Mouse (Mus musculus) monocyte, adult 5-6 weeks (primary cell): ENCODE data around the gene Jrkl. TPM values are rescaled to one million over a fixed set of nuclear protein-coding genes. Genes with fewer than 3 reads are reported as not detected.

Experiments used
- ATAC-seq: fragments of 153-309, 156-312 bp; replicated peaks from 2 replicates; pipeline ENCODE4 v1.8.0; 2017; ENCODE audit warnings: mild to moderate bottlenecking; ENCODE audit not compliant: low TSS enrichment, insufficient number of reproducible peaks, severe bottlenecking, poor library complexity, low FRiP score
- total RNA-seq: library from RNA; stranded (forward); fragments of 200-1000, 200-491, 200-594 nt; gene quantifications from 3 replicates; pipeline ENCODE4 v1.2.3, GENCODE M21; 2017

Jrkl gene
- 12.9 to 22.4 TPM (median 21.7 TPM) in 3 replicates for total RNA-seq

DNA sequence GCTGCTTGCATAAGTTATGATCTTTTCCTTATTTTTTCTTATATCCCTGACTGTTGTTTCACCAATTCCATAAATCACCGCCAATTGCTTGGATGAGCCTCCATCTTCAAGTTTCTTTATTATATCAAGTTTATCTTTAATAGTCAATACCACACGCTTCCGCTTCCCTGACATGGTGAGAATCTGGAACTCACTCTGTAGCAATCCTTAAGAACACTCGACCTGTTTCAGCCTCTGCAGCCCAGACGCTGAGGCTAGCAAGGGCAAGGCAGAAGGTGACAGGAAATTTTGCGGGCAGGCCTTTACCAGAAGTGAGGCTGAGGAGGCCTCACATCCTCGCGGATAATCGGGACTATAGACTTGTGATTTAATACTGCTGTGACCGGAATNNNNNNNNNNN lies at the start of gene Jrkl:
Jrkl (minus strand) TSS at position 349 of the 400 bp plus-strand sequence.
- ATAC-seq: peak; percentile 53

DNA sequence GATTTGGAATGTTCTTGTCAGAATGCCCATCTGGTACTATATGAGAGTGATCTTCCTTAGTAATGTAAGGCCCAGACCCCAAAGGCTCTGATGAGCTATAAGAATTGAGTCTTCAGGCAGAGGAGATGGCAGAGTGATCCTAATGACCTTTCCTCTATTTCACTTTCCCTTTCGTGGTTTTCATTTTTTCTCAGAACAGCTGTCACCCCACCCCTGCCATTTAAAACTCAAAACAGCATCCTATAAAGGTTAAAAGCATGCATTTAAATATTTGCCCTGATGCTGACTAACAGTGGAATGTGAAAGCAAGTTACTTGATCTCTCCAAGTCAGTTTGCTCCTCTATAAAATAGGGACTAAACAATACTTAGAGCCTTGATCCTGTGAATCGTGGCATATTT lies 41.9 kb upstream of the Jrkl start:
- no peak; the same call in 1 of the 2 replicates for ATAC-seq

DNA sequence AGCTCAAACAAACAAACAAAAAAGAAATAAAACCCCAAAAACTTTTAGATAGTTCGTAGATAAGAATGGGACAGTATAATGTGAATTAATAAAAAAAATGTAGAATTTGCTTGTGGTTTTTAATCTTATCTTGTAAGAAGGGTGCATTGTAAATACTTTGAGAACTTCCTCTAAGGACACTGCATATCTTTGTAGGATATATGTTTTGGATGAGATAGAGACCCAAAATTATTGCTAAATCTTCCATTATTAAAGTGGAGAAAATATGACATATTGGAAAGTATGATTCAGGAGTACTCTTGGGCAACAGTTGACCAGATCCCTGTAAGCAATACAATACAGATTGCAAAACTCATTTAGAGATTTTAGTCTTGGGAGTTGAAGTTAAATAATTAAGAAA lies 27.6 kb upstream of the Jrkl start:
- no peak for ATAC-seq

DNA sequence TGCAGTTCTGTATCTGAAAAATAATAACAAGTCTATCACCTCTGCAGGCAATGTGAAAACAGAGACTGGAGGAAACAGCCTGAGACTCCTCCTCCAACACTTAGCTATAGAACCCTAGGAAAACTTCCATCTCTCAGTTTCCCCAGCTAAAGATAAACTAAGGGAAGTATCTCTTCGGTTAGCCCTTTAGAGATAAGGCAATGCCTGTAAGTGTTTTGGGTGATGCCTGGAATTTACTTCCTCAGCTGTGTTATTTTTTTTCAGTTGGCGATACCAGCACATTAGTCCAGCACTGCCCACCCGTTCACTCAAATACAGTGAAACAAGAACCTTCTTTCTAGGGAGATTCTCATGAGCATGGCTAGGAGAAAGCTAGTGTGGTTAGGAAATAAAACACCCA lies 15.4 kb upstream of the Jrkl start:
- ATAC-seq: no peak

GRCm38 (mm10) chr9:13258173-13258572 lies 12.5 kb upstream of the Jrkl start:
- no peak for ATAC-seq

GRCm38 (mm10) chr9:13256726-13257125 lies 11.1 kb upstream of the Jrkl start:
- no peak for ATAC-seq

DNA sequence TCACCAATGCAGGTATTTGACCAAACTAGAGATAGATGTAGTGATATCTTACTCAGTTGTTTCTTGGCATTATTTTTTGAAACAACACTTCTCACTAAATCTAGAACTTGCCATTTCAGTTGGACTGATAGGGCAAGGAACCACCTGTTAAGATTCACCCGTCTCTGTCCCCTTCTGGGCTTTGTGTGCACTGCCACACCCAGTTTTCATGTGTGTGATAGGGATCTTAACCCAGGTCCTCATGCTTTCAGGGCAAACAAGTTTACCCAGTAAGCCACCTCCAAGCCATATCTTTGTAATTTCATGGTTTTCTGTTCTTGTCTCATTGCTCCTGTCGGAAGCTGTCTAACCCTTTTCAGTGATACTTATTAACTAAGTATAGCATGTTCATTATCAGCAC lies 5.6 kb upstream of the Jrkl start:
- no peak for ATAC-seq

DNA sequence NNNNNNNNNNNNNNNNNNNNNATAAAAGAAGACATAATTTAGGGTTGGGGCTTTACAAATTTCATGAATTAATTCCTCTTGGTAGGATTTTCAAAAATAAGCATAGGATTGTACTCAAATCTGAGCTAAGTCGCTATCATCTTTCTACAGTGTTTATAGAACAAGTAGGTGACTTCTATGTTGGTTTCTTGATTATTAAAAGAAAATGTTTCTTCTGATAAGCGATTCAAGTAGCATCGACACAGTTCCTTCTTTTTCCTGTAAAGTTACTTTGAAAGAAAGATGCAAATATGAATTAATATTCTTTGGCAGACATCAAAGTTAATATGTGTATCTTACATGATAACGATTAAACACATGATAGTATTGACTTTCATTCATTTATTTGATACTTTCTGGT lies 2.5 kb upstream of the Jrkl start:
- ATAC-seq: no peak

DNA sequence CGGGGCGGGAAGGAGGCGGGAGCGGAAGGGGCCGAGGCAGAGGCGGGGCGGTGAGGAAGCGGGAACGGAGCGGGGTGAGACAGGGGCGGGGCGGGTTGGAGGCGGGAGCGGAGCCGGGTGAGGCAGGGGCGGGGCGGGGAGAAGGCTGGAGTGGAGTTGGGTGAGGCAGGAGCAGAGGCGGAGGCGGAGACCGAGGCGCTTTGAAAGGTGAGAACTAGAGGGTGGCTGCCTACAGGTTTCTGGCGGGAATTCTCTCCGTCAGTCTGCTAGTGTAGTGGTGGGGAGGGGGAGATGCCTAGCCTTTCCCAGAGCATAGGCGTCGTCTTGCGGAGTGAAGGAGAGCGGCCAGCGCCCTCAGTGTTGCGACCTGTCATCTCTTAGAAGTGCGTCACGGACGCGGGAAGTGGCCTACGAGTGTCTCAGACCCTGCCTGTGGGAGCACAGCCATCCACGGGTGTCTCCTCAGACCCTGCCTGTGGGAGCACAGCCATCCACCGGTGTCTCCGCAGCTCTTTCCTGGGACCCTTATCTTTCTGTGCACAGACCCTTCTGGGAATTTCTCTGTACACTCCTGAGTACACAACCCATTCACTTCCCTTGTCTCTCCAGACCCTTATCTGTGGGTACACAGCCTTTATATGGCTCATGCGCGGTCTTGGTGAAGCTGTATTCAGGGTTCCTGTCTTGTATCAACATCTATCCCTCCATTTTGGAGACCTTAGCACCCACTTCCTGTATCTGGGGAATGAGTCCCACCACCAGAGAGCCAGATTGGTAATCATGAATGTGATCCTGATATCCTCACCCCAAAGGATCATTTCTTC lies 1.4 kb upstream of the Jrkl start, which contains the start of gene Ccdc82:
Ccdc82 (plus strand) TSS at position 141 of the 824 bp plus-strand sequence.
- ATAC-seq: peak; percentile 96

- ATAC-seq: no peak
Observed at GRCm38 (mm10) chr9:13242321-13242720, 3.3 kb downstream of the Jrkl start.

- 0 out of 2 replicates have a peak, but pooled peaks have one; percentile 35 for ATAC-seq
Observed at GRCm38 (mm10) chr9:13231545-13232216, 13.9 kb downstream of the Jrkl start.

- ATAC-seq: no peak
Observed at GRCm38 (mm10) chr9:13230553-13230952, 15.1 kb downstream of the Jrkl start.

DNA sequence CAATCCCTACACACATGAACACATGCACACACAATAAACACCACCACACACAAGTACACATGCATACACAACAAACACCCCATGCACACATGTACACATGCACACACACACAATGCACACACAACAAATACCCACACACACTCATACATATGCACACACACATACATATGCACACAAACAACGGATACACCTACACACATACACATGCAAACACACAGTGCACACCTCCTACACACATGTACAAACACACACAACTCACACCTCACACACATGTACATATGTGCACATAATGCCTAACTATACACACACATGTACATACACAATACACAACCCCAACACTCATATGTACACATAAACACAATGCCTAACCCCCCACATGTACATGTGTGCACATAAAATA lies 19.8 kb downstream of the Jrkl start:
- ATAC-seq: no peak

- no peak for ATAC-seq
Observed at GRCm38 (mm10) chr9:13206369-13206768, 39.3 kb downstream of the Jrkl start.

DNA sequence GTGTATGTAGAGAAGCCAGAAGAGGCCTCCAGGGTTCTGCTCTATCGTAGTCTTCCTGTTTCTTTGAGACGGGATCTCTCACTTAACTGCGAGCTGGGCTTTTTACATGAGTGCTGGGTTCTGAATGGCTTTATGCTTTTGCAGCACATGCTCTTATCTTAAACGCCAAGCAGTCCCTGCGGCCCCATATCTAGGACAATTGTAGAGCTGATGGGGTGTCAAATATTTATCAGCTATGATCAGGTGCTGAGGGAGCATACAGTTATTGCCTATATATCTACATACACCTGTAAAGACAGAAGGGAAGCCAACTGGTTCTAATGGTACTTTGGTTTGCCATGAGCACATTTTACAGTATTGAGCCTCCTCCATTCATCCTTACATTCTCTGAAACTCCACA lies 41.9 kb downstream of the Jrkl start:
- no peak for ATAC-seq

DNA sequence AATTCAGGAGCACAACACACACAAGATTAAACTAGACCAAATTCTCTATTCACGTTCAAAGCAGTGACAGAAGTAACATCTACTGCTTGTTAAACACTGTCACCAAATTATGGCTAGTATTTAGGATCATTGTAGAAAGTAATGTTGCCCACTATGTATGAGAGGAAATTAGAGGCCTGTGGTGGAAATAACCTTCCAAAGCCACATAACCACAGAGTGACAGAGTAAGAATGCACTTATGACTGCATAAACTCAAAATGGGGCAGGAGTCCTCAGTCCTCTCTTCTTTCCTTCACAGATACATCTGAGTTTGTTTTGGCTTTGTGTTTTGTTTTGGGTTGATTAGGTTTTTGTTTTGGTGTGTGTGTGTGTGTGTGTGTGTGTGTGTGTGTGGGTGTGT lies 42.5 kb downstream of the Jrkl start:
- no peak for ATAC-seq

DNA sequence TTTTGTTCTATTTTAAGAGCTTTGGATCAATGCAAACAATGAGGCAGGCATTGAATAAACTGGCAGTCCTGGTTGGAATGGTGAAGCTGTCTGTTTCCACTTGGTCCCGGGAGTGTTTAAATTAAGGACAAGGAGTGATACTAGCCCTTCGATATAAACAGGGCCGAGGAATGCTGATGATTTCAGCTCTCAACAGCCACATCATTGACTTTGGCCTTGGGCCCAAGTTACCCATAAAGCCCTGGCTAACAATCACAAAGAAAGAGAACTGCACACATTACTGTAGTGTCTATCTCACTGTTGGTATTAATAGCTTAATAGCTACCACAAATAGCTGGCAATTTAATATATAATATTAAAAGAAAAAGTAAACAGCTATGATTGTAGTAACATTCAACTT lies 45.5 kb downstream of the Jrkl start:
- no peak for ATAC-seq

- no peak for ATAC-seq
Observed at GRCm38 (mm10) chr9:13195762-13196161, 49.9 kb downstream of the Jrkl start.

DNA sequence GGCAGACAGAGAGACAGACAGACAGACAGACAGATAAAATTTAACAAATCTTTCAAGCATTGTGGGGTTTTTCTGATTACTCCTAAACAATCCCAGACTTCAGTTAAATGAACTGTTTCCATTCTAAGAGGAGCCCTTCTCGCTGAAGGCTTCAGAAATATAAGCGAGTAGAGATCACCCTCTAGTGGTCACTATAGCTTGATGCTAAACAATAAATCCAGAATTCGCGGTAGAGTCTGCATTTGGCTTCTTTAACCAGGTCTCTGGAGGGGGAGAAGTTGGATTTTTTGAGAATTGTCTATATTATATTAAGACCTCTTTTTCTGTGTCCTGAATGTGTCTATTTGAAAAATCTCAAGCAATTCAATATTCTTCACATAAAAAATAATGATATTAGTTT lies 50.4 kb downstream of the Jrkl start:
- no peak for ATAC-seq

DNA sequence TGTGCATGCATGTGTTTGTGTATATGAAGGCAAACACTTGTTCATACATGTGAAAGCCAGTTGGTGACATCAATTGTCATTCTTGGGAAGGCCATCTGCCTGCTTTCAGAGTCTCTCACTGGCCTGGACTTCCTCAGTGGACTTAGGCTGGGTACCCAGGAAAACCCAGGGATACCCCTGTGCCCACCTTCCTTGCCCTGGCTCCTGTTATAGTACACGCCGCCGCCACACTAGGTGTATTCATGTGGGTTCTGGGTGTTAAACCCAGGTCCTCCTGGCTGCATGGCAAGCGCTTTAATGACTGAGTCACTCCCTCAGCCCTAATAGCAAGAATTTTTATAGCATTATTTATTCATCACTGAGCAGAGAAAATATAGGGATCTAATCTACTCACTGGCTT lies 51.0 kb downstream of the Jrkl start:
- ATAC-seq: no peak
